Mouse (Mus musculus): ENCODE measurements around the gene Tmem161b. TPM values are rescaled to one million over a fixed set of nuclear protein-coding genes. Genes with fewer than 3 reads are reported as not detected.

The Tmem161b gene
- 0.27 and 2.4 TPM in 2 replicates for polyA plus RNA-seq (2012; ENCODE audit: low replicate concordance)

DNA sequence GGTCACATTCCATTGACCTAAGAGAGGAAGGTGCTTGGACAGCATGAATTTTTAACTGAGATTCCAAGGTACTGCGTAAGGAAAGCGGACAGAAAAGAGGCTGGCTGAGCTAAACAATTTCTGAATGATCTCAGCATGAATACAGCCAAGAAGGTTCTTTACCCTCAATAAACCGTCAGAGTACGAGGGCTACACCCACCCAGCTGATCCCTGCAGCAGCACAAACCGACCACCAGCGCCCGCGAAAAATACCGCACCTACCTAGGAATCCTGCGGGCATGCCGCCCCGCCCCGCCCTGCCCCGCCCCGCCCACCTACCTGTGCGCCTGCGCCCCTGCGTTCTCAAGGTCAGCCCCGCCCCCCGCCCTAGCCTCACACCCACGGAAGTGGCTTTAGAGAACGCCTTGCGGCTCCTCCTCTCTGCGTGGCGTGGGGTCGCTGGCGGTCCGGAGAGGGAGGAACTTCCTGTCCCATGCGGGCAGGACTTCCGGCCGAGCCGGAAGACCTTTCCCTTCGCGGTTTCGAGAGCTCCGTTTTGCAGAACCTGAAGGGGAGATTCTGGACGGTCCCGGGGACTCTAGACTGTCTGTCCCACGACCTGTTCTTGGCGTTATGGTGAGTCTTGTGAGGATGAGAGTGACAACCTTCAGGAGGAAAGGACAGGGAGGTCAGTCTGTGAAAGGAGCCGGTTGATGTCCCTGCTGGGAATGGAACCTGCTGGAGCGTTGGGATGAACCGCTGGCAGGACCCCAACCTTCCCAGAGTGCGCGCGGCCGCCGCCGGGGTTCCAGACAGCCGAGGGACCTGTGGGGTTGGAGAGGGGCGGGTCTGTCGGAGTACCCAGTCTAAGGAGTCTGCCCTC, at the start of gene Tmem161b:
TSS of gene Tmem161b (plus strand) at position 477 of the 862 bp plus-strand sequence.

